11 mouse cellular contexts compared by ENCODE assay signal in genomic region chr17:87514366-87515126, GRCm38 (mm10).
DNase-seq lines count a peak whose midpoint lies in the region; ATAC-seq lines count a peak whose summit lies in the region.
"Had no signal": no experiment of that assay in that cellular context is flagged by ENCODE, and none has a peak within 500 bp of the region (broad histone marks: within the 10 kb centered on the region; RNA-seq: fewer than 3 reads in every experiment).

No protein-coding gene starts in this region.

- DNase-seq in liver, embryonic 11.5 days (ENCODE audit: low spot score): no peak
- DNase-seq in liver: no peak
- DNase-seq in intestine, embryonic 14.5 days (ENCODE audit: low spot score): no peak
- peak; percentile 56 for DNase-seq in yolk sac, embryonic 10.5 days (ENCODE audit: low spot score)
- DNase-seq in left cerebral cortex, postnatal 4 days: no peak
- DNase-seq: cerebellum, adult 11 months; gastrocnemius, postnatal 10 days had no signal

- no peaks in the 10 kb centered on the region for H3K36me3 ChIP-seq in liver, embryonic 11.5 days (ENCODE audit: control insufficient read depth, insufficient read depth, low read length)
- H3K36me3 ChIP-seq in intestine, embryonic 14.5 days (ENCODE audit: control insufficient read depth, insufficient read depth, low read length): no peaks in the 10 kb centered on the region
- no peaks in the 10 kb centered on the region for H3K36me3 ChIP-seq in liver, embryonic 15.5 days (replicated peaks)
- H3K36me3 ChIP-seq: hindbrain, embryonic 15.5 days; midbrain, embryonic 13.5 days had no signal

- H3K9ac ChIP-seq in liver, embryonic 11.5 days (ENCODE audit: low read depth, low read length): peak overlapping the region; percentile 7; the same call in 1 of the 2 replicates
- H3K9ac ChIP-seq in intestine, embryonic 14.5 days (ENCODE audit: low read length): no peak overlapping the region
- H3K9ac ChIP-seq in liver, embryonic 15.5 days: no peak overlapping the region
- H3K9ac ChIP-seq: hindbrain, embryonic 15.5 days; midbrain, embryonic 13.5 days had no signal

- no peaks in the 10 kb centered on the region for H3K27me3 ChIP-seq in liver, embryonic 11.5 days (replicated peaks; ENCODE audit: control insufficient read depth, insufficient read depth, low read length)
- H3K27me3 ChIP-seq in intestine, embryonic 14.5 days (replicated peaks; ENCODE audit: control insufficient read depth, insufficient read depth, low read length): no peaks in the 10 kb centered on the region
- no peaks in the 10 kb centered on the region for H3K27me3 ChIP-seq in liver, embryonic 15.5 days
- H3K27me3 ChIP-seq: hindbrain, embryonic 15.5 days; midbrain, embryonic 13.5 days had no signal

- peaks cover 45% of the 10 kb centered on the region for H3K4me1 ChIP-seq in liver, embryonic 11.5 days (replicated peaks; ENCODE audit: control insufficient read depth, insufficient read depth, low read length)
- peaks cover 11% of the 10 kb centered on the region; the same call in 1 of the 2 replicates for H3K4me1 ChIP-seq in intestine, embryonic 14.5 days (replicated peaks; ENCODE audit: control insufficient read depth, insufficient read depth, low read length)
- H3K4me1 ChIP-seq in liver, embryonic 15.5 days (replicated peaks): peaks cover 28% of the 10 kb centered on the region

- H3K9me3 ChIP-seq in liver, embryonic 11.5 days (ENCODE audit: control insufficient read depth, low read length): no peaks in the 10 kb centered on the region
- H3K9me3 ChIP-seq in intestine, embryonic 14.5 days (ENCODE audit: control insufficient read depth, low read length): no peaks in the 10 kb centered on the region
- H3K9me3 ChIP-seq in liver, embryonic 15.5 days (replicated peaks): no peaks in the 10 kb centered on the region
- H3K9me3 ChIP-seq: hindbrain, embryonic 15.5 days; midbrain, embryonic 13.5 days had no signal

- H3K27ac ChIP-seq in liver, embryonic 11.5 days (ENCODE audit: low read depth, low read length): 0 out of 2 replicates have a peak overlapping the region, but pooled peaks have one; percentile 6
- peak overlapping the region; percentile 16; the same call in 1 of the 2 replicates for H3K27ac ChIP-seq in intestine, embryonic 14.5 days (ENCODE audit: low read depth)
- H3K27ac ChIP-seq in liver, embryonic 15.5 days (replicated peaks): no peak overlapping the region
- H3K27ac ChIP-seq: hindbrain, embryonic 15.5 days; midbrain, embryonic 13.5 days had no signal

- H3K4me3 ChIP-seq in liver, embryonic 11.5 days (ENCODE audit: low read depth, low read length): no peak overlapping the region
- H3K4me3 ChIP-seq in intestine, embryonic 14.5 days (ENCODE audit: low read depth, low read length): no peak overlapping the region
- H3K4me3 ChIP-seq in liver, embryonic 15.5 days (replicated peaks): no peak overlapping the region
- H3K4me3 ChIP-seq: hindbrain, embryonic 15.5 days; midbrain, embryonic 13.5 days had no signal

- intact Hi-C loops in left cerebral cortex, postnatal 4 days (cut with DNase I): no loop called here

- WGBS in liver, embryonic 11.5 days: 50% methylated on average over 6 of the region's 6 CpGs
- WGBS in intestine, embryonic 14.5 days: 26% methylated on average over 6 of the region's 6 CpGs
- WGBS in liver, embryonic 15.5 days (ENCODE audit: insufficient replicate concordance): 47% methylated on average over 6 of the region's 6 CpGs

- H3K4me2 ChIP-seq in liver, embryonic 11.5 days: peak overlapping the region; percentile 39
- no peak overlapping the region for H3K4me2 ChIP-seq in intestine, embryonic 14.5 days (ENCODE audit: low read length)
- peak overlapping the region; percentile 36; the same call in 1 of the 2 replicates for H3K4me2 ChIP-seq in liver, embryonic 15.5 days
- H3K4me2 ChIP-seq: hindbrain, embryonic 15.5 days; midbrain, embryonic 13.5 days had no signal

- no peak for ATAC-seq in liver, embryonic 11.5 days (replicated peaks; ENCODE audit: low FRiP score)
- ATAC-seq in intestine, embryonic 14.5 days (replicated peaks; ENCODE audit: low FRiP score, low TSS enrichment, low read depth): 0 out of 2 replicates have a peak, but pooled peaks have one; percentile 38
- no peak for ATAC-seq in liver, embryonic 15.5 days (ENCODE audit: insufficient read depth)
- ATAC-seq in monocyte, adult 5-6 weeks (replicated peaks; ENCODE audit: insufficient number of reproducible peaks, low FRiP score, low TSS enrichment, poor library complexity, severe bottlenecking): no peak
- ATAC-seq: midbrain, embryonic 13.5 days had no signal
